Mouse (Mus musculus) cerebellum, adult 2 months (tissue): ENCODE data around the gene Itpr3.

ENCODE experiments used
- CTCF ChIP-seq: fragments of 200-500 bp; IDR thresholded peaks from 2 replicates; pipeline ENCODE4 v1.5.1; 2011; ENCODE audit warnings: low read depth, mild to moderate bottlenecking, control low read depth, low read length, moderate library complexity, borderline replicate concordance; ENCODE audit not compliant: insufficient read depth
- POLR2A ChIP-seq: fragments of 200-500 bp; IDR thresholded peaks from 2 replicates; pipeline ENCODE4 v1.6.1; 2011; ENCODE audit warnings: low read length, control low read depth, borderline replicate concordance; ENCODE audit not compliant: insufficient read depth

DNA sequence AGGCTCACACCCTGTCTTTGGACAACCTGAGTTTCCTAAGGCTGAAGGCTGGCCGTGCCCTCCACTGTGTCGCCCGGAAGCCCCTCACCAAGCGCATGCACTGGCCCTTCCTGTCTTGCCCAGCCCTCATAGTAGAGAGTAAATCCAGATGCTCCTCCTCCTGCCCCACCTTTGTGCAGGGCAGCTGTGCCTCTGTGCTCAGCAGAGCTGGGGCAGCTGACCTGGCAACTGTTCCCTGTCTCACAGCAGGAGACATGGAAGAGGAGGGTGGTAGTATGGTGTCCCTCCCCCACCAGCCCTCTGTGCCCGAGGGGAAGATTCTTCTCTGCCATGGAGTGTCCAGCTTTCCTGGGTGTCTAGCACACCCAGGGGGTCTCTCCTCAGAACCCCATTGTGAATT is 44.6 kb downstream of the Itpr3 start:
- no peak for TF ChIP-seq CTCF
- TF ChIP-seq POLR2A, result no peak
